Mouse (Mus musculus): Measurements from ENCODE around the gene Il4ra. TPM values are rescaled to one million over a fixed set of nuclear protein-coding genes. Genes with fewer than 3 reads are reported as not detected.

Il4ra gene
- polyA plus RNA-seq, 1 experiment from 2014 or later: 2.6 TPM

DNA sequence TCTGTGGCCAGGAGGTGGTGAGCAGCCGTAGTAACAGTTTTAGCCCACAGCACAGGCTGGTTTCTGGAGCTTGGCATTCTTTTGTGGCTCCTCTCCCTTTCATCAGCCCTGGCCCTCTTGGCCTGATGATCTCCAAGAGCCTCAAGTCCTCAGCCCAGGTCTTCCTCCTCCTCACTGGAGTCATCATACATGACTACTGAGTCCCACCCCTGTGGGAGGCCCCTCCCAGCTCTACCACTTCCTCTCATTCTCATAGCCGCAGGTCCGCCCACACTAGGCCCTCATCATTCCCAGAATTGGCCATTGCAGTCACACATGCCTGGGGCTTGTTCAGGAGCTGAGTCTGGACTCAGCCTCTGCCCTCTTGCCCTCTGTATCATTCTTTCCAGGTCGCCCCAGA, 41.9 kb downstream of the Il4ra start:
- no peak overlapping the region for H3K27ac ChIP-seq (replicated peaks; ENCODE audit: low read depth, low read length)
- H3K4me1 ChIP-seq (ENCODE audit: control insufficient read depth, insufficient read depth, low read length): no peaks in the 10 kb centered on the region
- ATAC-seq (ENCODE audit: insufficient number of reproducible peaks, low FRiP score, low TSS enrichment, low read depth) (no peak), DNase-seq (ENCODE audit: low spot score) (no peak)
- H3K4me3 ChIP-seq (ENCODE audit: low read depth, low read length): no peak overlapping the region
- 85% methylated on average over 4 of the region's 4 CpGs for WGBS
- no peaks in the 10 kb centered on the region for H3K36me3 ChIP-seq (ENCODE audit: control insufficient read depth, insufficient read depth, low read length)
- no peaks in the 10 kb centered on the region for H3K9me3 ChIP-seq (ENCODE audit: control insufficient read depth, low read length)
- no peaks in the 10 kb centered on the region for H3K27me3 ChIP-seq (ENCODE audit: control insufficient read depth, insufficient read depth, low read length)
- no peak overlapping the region for H3K9ac ChIP-seq (ENCODE audit: low read length)
- no peak overlapping the region for H3K4me2 ChIP-seq (ENCODE audit: low read depth, severe bottlenecking)

DNA sequence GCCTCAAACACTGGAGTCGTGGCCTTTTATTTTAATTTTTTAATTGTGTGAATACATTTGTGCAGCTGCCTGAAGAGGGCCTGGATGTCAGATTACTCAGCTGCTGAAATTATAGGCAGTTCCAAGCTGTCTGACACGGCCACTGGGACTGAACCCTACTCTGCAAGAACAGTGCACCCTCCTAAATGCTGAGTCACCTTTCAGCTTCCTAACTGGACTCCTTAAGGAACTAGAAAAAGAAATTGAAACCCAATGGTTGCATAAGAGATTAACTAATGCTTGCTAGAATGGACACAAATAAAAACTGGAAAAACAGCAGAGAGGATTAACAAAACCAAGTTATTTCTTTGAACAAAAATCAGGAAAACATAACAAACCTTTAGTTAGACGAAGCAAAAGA, 44.5 kb downstream of the Il4ra start:
- H3K4me3 ChIP-seq (ENCODE audit: low read depth, low read length): no peak overlapping the region

DNA sequence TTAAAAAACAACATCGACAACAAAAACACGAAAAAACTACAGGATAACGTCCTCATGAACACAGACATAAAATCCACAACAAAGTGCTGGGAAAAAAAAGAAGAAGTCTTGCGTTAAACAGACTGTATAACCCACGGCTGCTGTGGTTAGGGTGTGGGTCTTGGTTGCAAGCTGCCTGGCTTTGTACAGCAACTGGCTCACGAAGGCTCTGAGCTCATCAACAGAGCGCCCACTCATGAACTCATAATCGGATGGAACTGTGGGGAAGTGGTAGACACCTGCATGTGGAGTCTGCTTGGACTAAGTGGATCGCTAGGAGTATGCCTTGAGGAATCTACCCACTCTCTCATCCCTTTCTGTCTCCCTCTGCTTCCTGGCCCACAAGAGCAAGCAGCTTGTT, 45.2 kb downstream of the Il4ra start:
- WGBS: 88% methylated on average over 9 of the region's 9 CpGs
- no peaks in the 10 kb centered on the region for H3K4me1 ChIP-seq (ENCODE audit: control insufficient read depth, insufficient read depth, low read length)
- no peak overlapping the region for H3K27ac ChIP-seq (replicated peaks; ENCODE audit: low read depth, low read length)
- H3K27me3 ChIP-seq (ENCODE audit: control insufficient read depth, insufficient read depth, low read length): no peaks in the 10 kb centered on the region
- ATAC-seq (ENCODE audit: insufficient number of reproducible peaks, low FRiP score, low TSS enrichment, low read depth): no peak
- no peak overlapping the region for H3K4me3 ChIP-seq (ENCODE audit: low read depth, low read length)
- H3K9me3 ChIP-seq (ENCODE audit: control insufficient read depth, low read length): no peaks in the 10 kb centered on the region
- no peak overlapping the region for H3K4me2 ChIP-seq (ENCODE audit: low read depth, severe bottlenecking)
- DNase-seq (ENCODE audit: low spot score): no peak
- no peak overlapping the region for H3K9ac ChIP-seq (ENCODE audit: low read length)
- H3K36me3 ChIP-seq (ENCODE audit: control insufficient read depth, insufficient read depth, low read length): no peaks in the 10 kb centered on the region

More for the DNA sequence above, 44.5 kb downstream of the Il4ra start:
- Histone ChIP-seq H3K9ac (ENCODE audit: low read length) (no peak overlapping the region), H3K9me3 (ENCODE audit: control insufficient read depth, low read length) (no peaks in the 10 kb centered on the region), H3K4me1 (ENCODE audit: control insufficient read depth, insufficient read depth, low read length) (no peaks in the 10 kb centered on the region), H3K4me2 (ENCODE audit: low read depth, severe bottlenecking) (no peak overlapping the region), H3K27ac (replicated peaks; ENCODE audit: low read depth, low read length) (no peak overlapping the region), H3K27me3 (ENCODE audit: control insufficient read depth, insufficient read depth, low read length) (no peaks in the 10 kb centered on the region), H3K36me3 (ENCODE audit: control insufficient read depth, insufficient read depth, low read length) (no peaks in the 10 kb centered on the region)
- DNase-seq (ENCODE audit: low spot score) (no peak), ATAC-seq (ENCODE audit: insufficient number of reproducible peaks, low FRiP score, low TSS enrichment, low read depth) (no peak)
- WGBS: 69% methylated on average over 3 of the region's 3 CpGs

DNA sequence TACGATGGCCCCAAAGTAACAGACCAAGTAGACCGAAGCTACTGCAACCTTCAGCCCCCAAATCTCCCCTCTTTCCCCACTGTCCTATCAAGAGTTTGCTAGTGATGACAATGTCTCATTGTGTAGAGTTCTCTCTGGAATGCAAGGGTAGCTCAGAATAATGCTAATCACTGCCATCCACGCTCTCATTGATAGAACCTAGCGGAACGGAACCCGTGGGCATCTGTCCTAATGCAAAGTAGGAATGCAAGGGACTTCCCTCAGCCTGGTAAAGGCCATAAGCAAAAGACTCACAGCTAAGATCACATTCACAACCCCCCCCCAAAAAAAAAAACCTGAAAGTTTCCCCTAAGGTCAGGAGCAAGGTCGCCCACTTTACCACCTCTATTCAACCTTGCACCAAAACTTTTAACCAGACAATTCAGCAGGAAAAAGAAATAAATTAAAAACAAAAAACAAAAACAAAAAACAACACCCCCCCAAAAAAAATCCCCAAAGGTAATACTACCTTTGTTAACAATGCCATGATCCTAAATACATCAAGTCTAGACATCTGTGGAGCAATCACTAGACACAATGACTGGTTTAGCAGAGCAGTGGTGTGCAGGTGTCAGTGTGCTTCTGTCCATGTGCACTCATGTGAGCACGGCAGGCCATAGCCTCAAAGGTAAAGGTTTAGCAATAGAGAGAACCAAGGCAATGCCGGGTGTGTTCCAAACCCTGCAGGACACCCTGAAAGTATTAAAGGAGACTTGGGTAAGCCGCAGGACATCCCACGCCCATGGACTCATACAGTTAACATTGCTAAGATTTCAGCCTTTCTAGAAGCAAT, 45.8 kb downstream of the Il4ra start:
- WGBS: 92% methylated on average over 11 of the region's 11 CpGs
- DNase-seq (ENCODE audit: low spot score) (no peak), ATAC-seq (ENCODE audit: insufficient number of reproducible peaks, low FRiP score, low TSS enrichment, low read depth) (no peak)
- no peaks in the 10 kb centered on the region for H3K9me3 ChIP-seq (ENCODE audit: control insufficient read depth, low read length)
- H3K27ac ChIP-seq (replicated peaks; ENCODE audit: low read depth, low read length): no peak overlapping the region
- H3K27me3 ChIP-seq (ENCODE audit: control insufficient read depth, insufficient read depth, low read length): no peaks in the 10 kb centered on the region
- no peaks in the 10 kb centered on the region for H3K4me1 ChIP-seq (ENCODE audit: control insufficient read depth, insufficient read depth, low read length)
- H3K9ac ChIP-seq (ENCODE audit: low read length): no peak overlapping the region
- H3K4me2 ChIP-seq (ENCODE audit: low read depth, severe bottlenecking): no peak overlapping the region
- no peaks in the 10 kb centered on the region for H3K36me3 ChIP-seq (ENCODE audit: control insufficient read depth, insufficient read depth, low read length)
- H3K4me3 ChIP-seq (ENCODE audit: low read depth, low read length): no peak overlapping the region

DNA sequence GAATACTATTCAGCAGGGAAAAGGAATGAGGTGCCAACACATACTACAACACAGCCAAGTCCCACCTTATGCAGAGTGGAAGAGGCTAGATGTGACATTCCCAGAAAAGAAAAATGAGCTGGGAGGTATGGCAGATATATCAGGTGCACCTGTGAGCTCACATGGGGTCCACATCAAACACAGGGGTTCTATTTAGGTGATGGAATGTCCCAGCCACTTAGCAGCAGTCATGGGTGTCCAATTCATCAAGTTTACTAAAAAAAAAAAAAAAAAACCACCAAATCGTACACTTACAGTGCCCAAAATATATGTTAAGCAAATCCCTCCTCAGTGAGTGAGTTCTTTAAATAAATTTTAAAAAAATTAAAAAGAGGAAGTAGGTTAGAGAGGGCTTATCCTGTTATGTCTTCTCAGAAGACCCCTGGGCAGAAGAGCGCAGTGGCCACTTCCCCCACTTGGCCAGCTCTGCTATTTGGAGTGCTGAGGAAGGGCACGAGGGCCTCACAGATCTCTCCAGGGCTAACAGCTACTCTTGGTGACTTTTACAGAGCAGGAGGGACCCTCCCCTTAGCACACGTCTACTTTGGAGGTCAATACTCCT, 47.6 kb downstream of the Il4ra start:
- no peak for ATAC-seq (ENCODE audit: insufficient number of reproducible peaks, low FRiP score, low TSS enrichment, low read depth)
- DNase-seq (ENCODE audit: low spot score): no peak
- WGBS: 73% methylated on average over 4 of the region's 4 CpGs
- H3K9me3 ChIP-seq (ENCODE audit: control insufficient read depth, low read length): no peaks in the 10 kb centered on the region
- H3K36me3 ChIP-seq (ENCODE audit: control insufficient read depth, insufficient read depth, low read length): no peaks in the 10 kb centered on the region
- H3K4me1 ChIP-seq (ENCODE audit: control insufficient read depth, insufficient read depth, low read length): no peaks in the 10 kb centered on the region
- no peak overlapping the region for H3K4me3 ChIP-seq (ENCODE audit: low read depth, low read length)
- no peak overlapping the region for H3K9ac ChIP-seq (ENCODE audit: low read length)
- no peak overlapping the region for H3K27ac ChIP-seq (replicated peaks; ENCODE audit: low read depth, low read length)
- H3K27me3 ChIP-seq (ENCODE audit: control insufficient read depth, insufficient read depth, low read length): no peaks in the 10 kb centered on the region
- H3K4me2 ChIP-seq (ENCODE audit: low read depth, severe bottlenecking): no peak overlapping the region

DNA sequence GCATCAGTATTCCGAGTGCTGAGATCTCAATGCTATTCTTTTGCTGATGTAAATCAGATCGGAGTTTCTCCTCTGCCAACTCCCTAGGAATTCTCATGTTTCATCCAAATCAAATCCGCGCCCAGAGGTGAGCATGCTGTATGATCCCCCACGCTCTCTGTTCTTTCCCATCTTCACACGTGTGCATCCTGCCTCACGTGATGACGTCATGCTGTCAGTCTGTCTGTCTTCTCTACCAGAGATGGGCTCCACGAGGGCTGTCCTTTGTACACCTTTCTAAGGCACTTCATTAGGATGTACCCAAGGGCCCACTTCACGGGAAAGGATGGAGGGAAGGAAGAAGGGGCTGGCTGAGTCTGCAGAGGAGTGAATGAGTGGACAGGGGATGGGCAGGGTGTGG, 48.2 kb downstream of the Il4ra start:
- Histone ChIP-seq H3K4me3 (ENCODE audit: low read depth, low read length) (no peak overlapping the region), H3K4me1 (ENCODE audit: control insufficient read depth, insufficient read depth, low read length) (no peaks in the 10 kb centered on the region), H3K36me3 (ENCODE audit: control insufficient read depth, insufficient read depth, low read length) (no peaks in the 10 kb centered on the region), H3K27ac (replicated peaks; ENCODE audit: low read depth, low read length) (no peak overlapping the region), H3K9ac (ENCODE audit: low read length) (no peak overlapping the region), H3K4me2 (ENCODE audit: low read depth, severe bottlenecking) (no peak overlapping the region), H3K27me3 (ENCODE audit: control insufficient read depth, insufficient read depth, low read length) (no peaks in the 10 kb centered on the region), H3K9me3 (ENCODE audit: control insufficient read depth, low read length) (no peaks in the 10 kb centered on the region)
- DNase-seq (ENCODE audit: low spot score) (no peak), ATAC-seq (ENCODE audit: insufficient number of reproducible peaks, low FRiP score, low TSS enrichment, low read depth) (no peak)
- 77% methylated on average over 10 of the region's 10 CpGs for WGBS

DNA sequence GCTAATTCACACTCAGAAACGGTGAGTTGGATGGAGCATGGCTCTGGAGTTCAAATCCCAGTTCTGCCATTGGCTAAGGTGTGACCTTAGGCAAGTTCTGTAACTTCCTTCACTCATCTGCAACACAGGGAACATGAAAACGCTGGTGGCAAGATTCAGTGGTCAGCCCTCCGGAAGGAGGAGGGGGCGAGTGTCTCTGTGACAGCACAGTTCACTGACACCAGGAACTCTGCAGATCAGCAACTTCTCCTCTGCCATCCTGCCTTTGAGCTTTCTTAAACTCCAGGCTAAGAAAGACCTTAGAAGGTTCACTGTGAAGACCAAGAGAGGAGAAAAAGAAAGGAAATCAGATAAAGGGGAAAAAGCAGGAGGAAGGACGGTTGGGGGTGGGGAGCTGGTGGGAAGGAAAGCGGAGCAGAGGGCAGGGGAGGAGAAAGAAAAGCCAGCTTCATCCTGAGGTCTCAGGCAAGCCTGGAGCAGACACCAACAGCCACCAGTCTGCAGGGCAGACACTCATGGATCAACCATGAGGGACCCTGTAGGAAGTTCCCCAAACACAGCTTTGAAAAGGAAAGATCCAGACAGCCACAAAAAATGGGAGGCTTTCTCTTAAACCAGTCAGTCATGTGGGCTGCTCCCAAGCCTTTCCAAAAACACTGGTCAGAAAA, 48.8 kb downstream of the Il4ra start:
- no peak overlapping the region for H3K27ac ChIP-seq (replicated peaks; ENCODE audit: low read depth, low read length)
- DNase-seq (ENCODE audit: low spot score) (no peak), ATAC-seq (ENCODE audit: insufficient number of reproducible peaks, low FRiP score, low TSS enrichment, low read depth) (no peak)
- no peak overlapping the region for H3K9ac ChIP-seq (ENCODE audit: low read length)
- no peak overlapping the region for H3K4me2 ChIP-seq (ENCODE audit: low read depth, severe bottlenecking)
- H3K4me3 ChIP-seq (ENCODE audit: low read depth, low read length): no peak overlapping the region
- 50% methylated on average over 6 of the region's 6 CpGs for WGBS
- no peaks in the 10 kb centered on the region for H3K9me3 ChIP-seq (ENCODE audit: control insufficient read depth, low read length)
- no peaks in the 10 kb centered on the region for H3K36me3 ChIP-seq (ENCODE audit: control insufficient read depth, insufficient read depth, low read length)
- H3K4me1 ChIP-seq (ENCODE audit: control insufficient read depth, insufficient read depth, low read length): no peaks in the 10 kb centered on the region
- no peaks in the 10 kb centered on the region for H3K27me3 ChIP-seq (ENCODE audit: control insufficient read depth, insufficient read depth, low read length)

DNA sequence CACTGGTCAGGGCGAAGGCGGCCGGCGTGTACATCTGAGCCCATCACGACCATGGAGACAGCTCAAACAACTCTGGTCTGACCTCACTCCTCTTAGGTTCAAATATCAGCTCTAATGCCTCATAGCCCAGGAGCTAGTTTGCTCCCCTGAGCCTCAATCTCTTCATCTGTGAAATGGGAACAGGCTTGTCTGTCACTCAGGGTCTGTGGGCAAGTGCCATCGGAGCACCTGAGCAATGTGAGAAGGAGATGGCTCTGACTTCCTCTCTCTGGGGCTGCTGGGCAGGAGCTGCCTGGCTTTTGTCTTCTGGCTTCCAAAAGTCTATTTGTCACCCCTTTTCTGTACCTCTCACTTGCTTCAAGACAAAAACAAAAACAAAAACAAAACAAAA, 49.4 kb downstream of the Il4ra start:
- no peaks in the 10 kb centered on the region for H3K4me1 ChIP-seq (ENCODE audit: control insufficient read depth, insufficient read depth, low read length)
- no peaks in the 10 kb centered on the region for H3K9me3 ChIP-seq (ENCODE audit: control insufficient read depth, low read length)
- no peaks in the 10 kb centered on the region for H3K27me3 ChIP-seq (ENCODE audit: control insufficient read depth, insufficient read depth, low read length)
- no peak for DNase-seq (ENCODE audit: low spot score)
- no peaks in the 10 kb centered on the region for H3K36me3 ChIP-seq (ENCODE audit: control insufficient read depth, insufficient read depth, low read length)
- ATAC-seq (ENCODE audit: insufficient number of reproducible peaks, low FRiP score, low TSS enrichment, low read depth): no peak
- no peak overlapping the region for H3K4me2 ChIP-seq (ENCODE audit: low read depth, severe bottlenecking)
- 88% methylated on average over 6 of the region's 6 CpGs for WGBS
- H3K27ac ChIP-seq (replicated peaks; ENCODE audit: low read depth, low read length): no peak overlapping the region
- H3K9ac ChIP-seq (ENCODE audit: low read length): no peak overlapping the region
- no peak overlapping the region for H3K4me3 ChIP-seq (ENCODE audit: low read depth, low read length)

All from limb, embryonic 11.5 days (tissue).